Mouse (Mus musculus) thymus, adult 18-20 months (tissue): Measurements from ENCODE around the gene Cpne8.

Experiments used
- DNase-seq, 2 experiments: peaks; one replicate each; pipeline ENCODE4 v3.0.0; 2022; ENCODE audit warnings: mixed read lengths in 2 of 2

The Cpne8 gene

GRCm38 (mm10) chr15:90446076-90446475 is 233.2 kb downstream of the Cpne8 start:
- DNase-seq = no peak
